Mouse (Mus musculus) liver, embryonic 14.5 days (tissue): ENCODE measurements around the gene Pld6. TPM values are rescaled to one million over a fixed set of nuclear protein-coding genes. Genes with fewer than 3 reads are reported as not detected.

Experiments used
- ATAC-seq: fragments of 200-750 bp; cut with Nextera tagmentation; 2 replicates; pipeline ENCODE4 v1.8.0; 2017; ENCODE audit warnings: moderate number of reproducible peaks, mild to moderate bottlenecking, moderate library complexity; ENCODE audit not compliant: insufficient read depth
- DNase-seq, 3 experiments: peaks; one replicate each; pipeline ENCODE4 v3.0.0-alpha.2; 2012 to 2013; ENCODE audit warnings: low read depth in 3 of 3, low spot score in 3 of 3
- H3K27ac ChIP-seq: fragments of 300-500 bp; sonication (generic); 2 replicates; pipeline ENCODE4 v1.5.1; 2014; ENCODE audit warnings: moderate library complexity, mild to moderate bottlenecking, control low read depth, inconsistent platforms
- H3K27me3 ChIP-seq: fragments of 300-500 bp; sonication (generic); 2 replicates; pipeline ENCODE4 v1.6.1; 2014; ENCODE audit warnings: mild to moderate bottlenecking, low read length, moderate library complexity; ENCODE audit not compliant: control insufficient read depth, insufficient read depth
- H3K36me3 ChIP-seq: fragments of 300-500 bp; sonication (generic); replicated peaks from 2 replicates; pipeline ENCODE4 v1.6.1; 2014; ENCODE audit warnings: low read depth; ENCODE audit not compliant: control insufficient read depth, insufficient read depth
- H3K4me1 ChIP-seq, 2 experiments: fragments of 200-500 bp in 1 of 2; fragments of 300-500 bp in 1 of 2; sonication (generic) in 1 of 2; replicated peaks; 2 replicates each; pipeline ENCODE4 v1.6.1; 2012 to 2014; ENCODE audit warnings: antibody characterized with exemption in 1 of 2, inconsistent platforms in 1 of 2, low read length in 1 of 2; ENCODE audit not compliant: control insufficient read depth in 2 of 2, insufficient read depth in 2 of 2
- H3K4me2 ChIP-seq: fragments of 300-500 bp; sonication (generic); 2 replicates; pipeline ENCODE4 v1.6.1; 2014; ENCODE audit warnings: low read depth, mild to moderate bottlenecking, control low read depth, moderate library complexity
- H3K4me3 ChIP-seq, 2 experiments: fragments of 200-500 bp in 1 of 2; fragments of 300-500 bp in 1 of 2; sonication (generic) in 1 of 2; 2 replicates each; pipeline ENCODE4 v1.5.1; 2012 to 2014; ENCODE audit warnings: low read depth in 2 of 2, low read length in 2 of 2, mild to moderate bottlenecking in 2 of 2, control low read depth in 1 of 2, inconsistent platforms in 1 of 2, moderate library complexity in 1 of 2; ENCODE audit not compliant: insufficient read depth in 1 of 2
- H3K9ac ChIP-seq: fragments of 300-500 bp; sonication (generic); replicated peaks from 2 replicates; pipeline ENCODE4 v1.6.1; 2014; ENCODE audit warnings: mild to moderate bottlenecking, control low read depth, moderate library complexity
- H3K9me3 ChIP-seq: fragments of 300-500 bp; sonication (generic); 2 replicates; pipeline ENCODE4 v1.6.1; 2016; ENCODE audit warnings: low read length, mixed read lengths; ENCODE audit not compliant: control insufficient read depth
- CTCF ChIP-seq: IDR thresholded peaks from 2 replicates; pipeline ENCODE4 v1.5.1; 2016; ENCODE audit warnings: antibody characterized with exemption, low read depth, control low read depth
- EP300 ChIP-seq: IDR thresholded peaks from 2 replicates; pipeline ENCODE4 v1.6.1; 2016; ENCODE audit warnings: antibody characterized with exemption, low read depth
- WGBS: fragments of 180-500 bp; shearing (Covaris S2); extraction: QIAGEN DNeasy Blood & Tissue Kit; methylation state at CpG from one replicate; pipeline ENCODE4 v1.1.7; 2014; ENCODE audit not compliant: insufficient replicate concordance; 5-methylcytosine and 5-hydroxymethylcytosine counted together
- polyA plus RNA-seq, 2 experiments: library from polyadenylated mRNA; depleted of rRNA in 1 of 2; stranded (reverse) in 1 of 2; unstranded in 1 of 2; fragments of >200 nt; fragmentation: Nextera tagmentation in 1 of 2; extraction: Ambion mirVana in 1 of 2; gene quantifications; 2 replicates each; pipeline versions ENCODE4 v1.2.1 to v1.2.3; 2012 to 2014

Gene Pld6
- polyA plus RNA-seq, 2 experiments = 0.50 to 1.9 TPM

DNA sequence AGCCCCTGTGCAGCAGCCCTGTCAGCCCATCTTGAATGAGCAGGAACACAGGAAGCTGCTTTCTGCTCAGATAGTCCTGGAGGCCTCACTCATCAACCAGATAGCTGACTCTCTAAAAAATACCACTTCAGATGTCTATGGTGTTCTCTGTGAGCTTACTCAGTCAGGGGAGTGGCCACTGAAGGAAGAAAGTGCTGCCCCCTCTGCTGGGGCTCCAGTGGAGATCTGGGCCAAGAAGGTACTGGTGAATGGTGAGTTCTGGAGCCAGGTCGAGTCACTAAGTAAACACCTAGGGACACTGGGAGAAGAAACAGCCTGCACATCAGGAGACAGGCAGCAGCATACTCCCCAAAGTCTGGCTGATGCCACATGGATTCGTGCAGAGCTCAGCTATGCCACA, 27.8 kb downstream of the Pld6 start:
- TF ChIP-seq EP300 (no peak), CTCF (no peak)
- Histone ChIP-seq H3K27me3 (no peaks in the 10 kb centered on the region), H3K9ac (no peak overlapping the region), H3K27ac (no peak overlapping the region), H3K36me3 (peaks cover 8% of the 10 kb centered on the region), H3K4me2 (no peak overlapping the region), H3K4me3 (no peak overlapping the region), H3K9me3 (no peaks in the 10 kb centered on the region), H3K4me1 (no peaks in the 10 kb centered on the region)
- DNase-seq (no peak), ATAC-seq (no peak)
- 52% methylated on average over 2 of the region's 2 CpGs for WGBS

DNA sequence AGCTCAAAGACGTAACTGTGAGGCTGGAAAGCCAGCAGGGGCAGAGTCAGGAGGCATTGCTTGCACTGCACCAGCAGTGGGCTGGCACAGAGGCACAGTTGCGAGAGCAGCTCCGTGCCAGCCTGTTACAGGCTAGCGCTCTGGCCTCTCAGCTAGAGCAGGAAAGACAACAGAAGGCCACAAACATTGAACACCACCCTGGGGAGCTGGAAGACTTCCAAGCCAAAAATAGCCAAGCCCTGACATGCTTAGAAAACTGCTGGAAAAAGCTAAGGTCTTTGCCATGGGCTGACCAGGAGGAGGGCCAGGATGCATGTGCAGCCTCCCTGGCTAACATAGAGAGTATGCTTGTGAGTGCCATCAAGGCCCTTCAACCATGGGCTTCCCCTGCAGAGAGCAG, 28.3 kb downstream of the Pld6 start:
- H3K4me3 ChIP-seq = no peak overlapping the region
- no peak overlapping the region for H3K4me2 ChIP-seq
- H3K36me3 ChIP-seq = peaks cover 4% of the 10 kb centered on the region
- H3K9ac ChIP-seq = no peak overlapping the region
- ATAC-seq = no peak
- H3K9me3 ChIP-seq = no peaks in the 10 kb centered on the region
- no peak overlapping the region for H3K27ac ChIP-seq
- H3K4me1 ChIP-seq = no peaks in the 10 kb centered on the region
- no peaks in the 10 kb centered on the region for H3K27me3 ChIP-seq
- no peak for DNase-seq
- TF ChIP-seq CTCF (no peak), EP300 (no peak)
- 68% methylated on average over 4 of the region's 4 CpGs for WGBS

DNA sequence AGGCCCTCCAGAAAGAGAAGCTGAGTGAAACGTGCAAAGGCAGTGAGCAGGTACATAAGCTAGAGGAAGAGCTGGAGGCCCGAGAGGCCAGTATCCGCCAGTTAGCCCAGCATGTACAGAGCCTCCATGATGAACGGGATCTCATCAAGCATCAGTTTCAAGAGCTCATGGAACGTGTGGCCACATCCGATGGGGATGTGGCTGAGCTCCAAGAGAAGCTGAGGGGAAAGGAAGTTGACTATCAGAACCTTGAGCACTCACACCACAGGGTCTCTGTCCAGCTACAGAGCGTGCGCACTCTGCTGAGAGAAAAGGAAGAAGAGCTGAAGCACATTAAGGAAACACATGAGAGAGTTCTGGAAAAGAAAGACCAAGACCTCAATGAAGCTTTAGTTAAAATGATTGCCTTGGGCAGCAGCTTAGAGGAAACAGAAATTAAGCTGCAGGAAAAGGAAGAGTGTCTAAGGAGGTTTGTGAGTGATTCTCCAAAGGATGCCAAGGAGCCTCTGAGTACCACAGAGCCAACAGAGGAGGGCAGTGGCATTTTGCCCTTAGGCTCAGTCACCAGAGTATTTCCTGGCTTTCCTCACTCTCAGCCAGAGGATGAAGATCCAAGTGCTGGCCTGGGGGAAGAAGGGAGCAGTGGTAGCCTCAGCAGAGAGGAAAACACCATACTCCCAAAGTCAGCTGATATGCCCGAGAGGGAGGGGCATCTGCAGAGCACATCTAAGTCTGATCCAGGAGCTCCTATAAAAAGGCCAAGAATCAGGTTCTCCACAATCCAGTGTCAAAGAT, 29.1 kb downstream of the Pld6 start:
- Histone ChIP-seq H3K9ac (no peak overlapping the region), H3K4me3 (no peak overlapping the region), H3K27me3 (no peaks in the 10 kb centered on the region), H3K9me3 (no peaks in the 10 kb centered on the region), H3K27ac (no peak overlapping the region), H3K36me3 (peaks cover 4% of the 10 kb centered on the region), H3K4me2 (no peak overlapping the region), H3K4me1 (no peaks in the 10 kb centered on the region)
- no peak for ATAC-seq
- 83% methylated on average over 9 of the region's 9 CpGs for WGBS
- DNase-seq = no peak
- TF ChIP-seq CTCF = no peak

DNA sequence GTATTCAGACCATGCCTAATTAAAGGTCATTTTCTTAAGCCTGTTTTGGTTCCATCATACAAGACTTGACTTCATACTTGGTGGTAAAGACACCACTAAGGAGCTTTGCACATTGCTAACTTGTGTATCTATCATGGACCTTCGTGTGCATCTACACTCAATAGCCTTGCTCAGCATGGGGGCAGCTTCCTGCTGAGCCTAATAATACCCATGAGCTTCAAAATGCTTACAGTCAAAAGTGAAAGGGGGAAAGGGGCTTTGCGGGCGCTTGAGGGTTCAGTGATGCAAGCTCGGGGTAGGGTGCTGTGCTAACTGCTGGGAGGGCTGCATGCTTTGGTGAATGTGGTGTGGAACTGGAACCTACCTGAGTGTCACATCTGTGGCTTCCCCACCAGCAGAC, 31.1 kb downstream of the Pld6 start:
- 76% methylated on average over 4 of the region's 4 CpGs for WGBS
- Histone ChIP-seq H3K27ac (no peak overlapping the region), H3K4me1 (no peaks in the 10 kb centered on the region), H3K9me3 (no peaks in the 10 kb centered on the region), H3K4me2 (no peak overlapping the region), H3K4me3 (no peak overlapping the region), H3K9ac (no peak overlapping the region), H3K36me3 (peaks cover 7% of the 10 kb centered on the region), H3K27me3 (no peaks in the 10 kb centered on the region)
- ATAC-seq (no peak), DNase-seq (no peak)
- no peak for TF ChIP-seq CTCF
- no peak for TF ChIP-seq EP300

DNA sequence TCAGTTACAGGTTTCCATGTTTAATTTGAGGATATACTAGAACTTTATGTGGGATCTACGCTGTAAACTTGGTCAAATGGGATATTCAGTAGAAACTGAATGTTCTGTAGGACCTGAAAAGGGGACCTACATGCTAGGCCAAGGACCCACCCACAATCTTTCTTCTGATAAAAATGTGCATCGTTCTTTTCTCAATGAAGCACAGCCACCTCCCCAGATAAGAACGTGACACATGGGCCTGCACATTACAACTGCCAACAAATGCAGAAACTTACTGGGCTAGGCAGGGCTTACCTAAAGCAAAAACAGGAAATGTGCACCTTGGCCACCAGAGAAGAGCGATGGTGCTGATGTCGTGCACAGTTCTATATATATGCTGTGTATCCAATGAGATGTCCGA, 32.9 kb downstream of the Pld6 start:
- H3K27ac ChIP-seq = no peak overlapping the region
- ATAC-seq (no peak), DNase-seq (no peak)
- no peak overlapping the region for H3K4me3 ChIP-seq
- no peaks in the 10 kb centered on the region for H3K4me1 ChIP-seq
- TF ChIP-seq CTCF (no peak), EP300 (no peak)
- peaks cover 7% of the 10 kb centered on the region for H3K36me3 ChIP-seq
- H3K9ac ChIP-seq = no peak overlapping the region
- no peak overlapping the region for H3K4me2 ChIP-seq
- no peaks in the 10 kb centered on the region for H3K27me3 ChIP-seq
- no peaks in the 10 kb centered on the region for H3K9me3 ChIP-seq
- WGBS = 68% methylated on average over 6 of the region's 6 CpGs
